Comparison of ENCODE assay signal across 12 mouse cellular contexts in the genomic region with DNA sequence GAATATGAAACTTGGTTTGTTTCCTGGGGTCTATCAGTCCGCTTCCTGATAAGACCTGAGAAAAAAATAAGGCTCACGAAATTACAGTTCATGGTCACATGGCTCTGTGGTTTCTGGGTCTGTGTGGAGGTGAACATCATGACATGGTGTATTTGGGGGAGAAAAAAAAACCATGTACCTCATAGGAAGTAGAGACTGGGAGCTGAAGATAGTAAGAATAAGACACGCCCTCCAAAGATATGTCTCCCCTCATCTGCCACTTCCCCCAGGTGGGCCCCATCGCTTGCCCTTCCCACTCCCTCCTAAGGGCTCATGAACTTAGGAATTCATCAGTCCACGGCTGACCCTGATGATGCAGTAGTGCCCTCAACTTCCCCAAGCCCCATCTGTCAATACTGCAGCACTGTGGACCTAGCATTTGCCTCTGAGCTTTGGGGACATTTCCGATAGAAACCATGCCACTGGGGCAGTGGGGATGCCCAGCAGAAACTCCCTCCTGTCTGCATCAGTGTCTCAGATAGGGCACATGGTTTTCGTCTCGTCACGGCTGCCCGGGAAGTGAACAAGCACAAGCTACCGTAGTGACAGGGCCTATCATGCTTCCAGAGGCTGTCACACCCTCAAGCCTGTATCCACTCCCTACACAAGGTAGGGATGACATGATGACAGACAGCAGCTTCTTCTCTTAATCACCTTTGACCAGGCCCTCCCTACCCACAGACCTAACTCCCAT. TPM values are rescaled to one million over a fixed set of nuclear protein-coding genes. Genes with fewer than 3 reads are reported as not detected.
DNase-seq lines count a peak whose midpoint lies in the region; ATAC-seq lines count a peak whose summit lies in the region.
"Had no signal": no experiment of that assay in that cellular context is flagged by ENCODE, and none has a peak within 500 bp of the region (broad histone marks: within the 10 kb centered on the region; RNA-seq: fewer than 3 reads in every experiment).

No protein-coding gene starts in this region.

- ATAC-seq in heart, embryonic 15.5 days (replicated peaks; ENCODE audit: insufficient number of reproducible peaks, insufficient read depth, low FRiP score, low read depth): no peak
- peak; percentile 70 to 76 for ATAC-seq in hematopoietic stem cell, adult 5-6 weeks (replicated peaks in 1 of 2; ENCODE audit: insufficient read depth in 1 of 2, low FRiP score in 2 of 2, low TSS enrichment in 1 of 2, low read depth in 1 of 2, poor library complexity in 2 of 2, severe bottlenecking in 2 of 2)

- no peaks in the 10 kb centered on the region for H3K9me3 ChIP-seq in heart, embryonic 15.5 days (replicated peaks)
- H3K9me3 ChIP-seq in embryonic facial prominence, embryonic 10.5 days: no peaks in the 10 kb centered on the region
- H3K9me3 ChIP-seq: embryonic facial prominence, embryonic 13.5 days; hindbrain, embryonic 15.5 days had no signal

- no peak for DNase-seq in heart, adult 8-10 months (ENCODE audit: low spot score)
- peak; percentile 65 to 71 for DNase-seq in spleen, postnatal 10 days (ENCODE audit: low spot score in 2 of 2)
- DNase-seq in spleen, adult 18-20 months: no peak
- peak; percentile 75 to 81 for DNase-seq in spleen, postnatal 4 days (ENCODE audit: low spot score in 2 of 2)
- no peak for DNase-seq in urinary bladder, postnatal 36 days (ENCODE audit: low spot score in 2 of 2)
- no peak for DNase-seq in embryonic facial prominence, embryonic 10.5 days (ENCODE audit: low spot score)
- DNase-seq: cerebellum, adult 8-10 months; lung, postnatal 14 days had no signal

- H3K4me3 ChIP-seq in heart, embryonic 15.5 days: no peak overlapping the region
- no peak overlapping the region for H3K4me3 ChIP-seq in embryonic facial prominence, embryonic 10.5 days
- H3K4me3 ChIP-seq: embryonic facial prominence, embryonic 13.5 days; hindbrain, embryonic 15.5 days had no signal

- no peaks in the 10 kb centered on the region for H3K27me3 ChIP-seq in heart, embryonic 15.5 days
- no peaks in the 10 kb centered on the region for H3K27me3 ChIP-seq in embryonic facial prominence, embryonic 10.5 days (replicated peaks; ENCODE audit: low read depth, poor library complexity, severe bottlenecking)
- H3K27me3 ChIP-seq: embryonic facial prominence, embryonic 13.5 days; hindbrain, embryonic 15.5 days had no signal

- H3K4me1 ChIP-seq in heart, embryonic 15.5 days (replicated peaks): peaks cover 74% of the 10 kb centered on the region
- peaks cover 22% of the 10 kb centered on the region for H3K4me1 ChIP-seq in embryonic facial prominence, embryonic 10.5 days

- no peak overlapping the region for H3K4me2 ChIP-seq in heart, embryonic 15.5 days
- H3K4me2 ChIP-seq: embryonic facial prominence, embryonic 13.5 days; hindbrain, embryonic 15.5 days had no signal

- peak overlapping the region; percentile 96 for H3K27ac ChIP-seq in heart, embryonic 15.5 days
- no peak overlapping the region for H3K27ac ChIP-seq in embryonic facial prominence, embryonic 10.5 days (replicated peaks)
- H3K27ac ChIP-seq: embryonic facial prominence, embryonic 13.5 days had no signal

- WGBS in heart, embryonic 15.5 days: 41% methylated on average over 11 of the region's 11 CpGs
- WGBS in embryonic facial prominence, embryonic 10.5 days: 88% methylated on average over 11 of the region's 11 CpGs

- H3K9ac ChIP-seq in heart, embryonic 15.5 days: no peak overlapping the region
- H3K9ac ChIP-seq: embryonic facial prominence, embryonic 13.5 days; hindbrain, embryonic 15.5 days had no signal

- no peaks in the 10 kb centered on the region for H3K36me3 ChIP-seq in heart, embryonic 15.5 days
- H3K36me3 ChIP-seq in embryonic facial prominence, embryonic 10.5 days (replicated peaks): no peaks in the 10 kb centered on the region
- H3K36me3 ChIP-seq: hindbrain, embryonic 15.5 days had no signal

RNA-seq across cellular contexts. Expression of gene Gmpr, which starts 20.2 kb away (rescaled TPM):
- polyA plus RNA-seq in heart, embryonic 15.5 days (2015; fragmentation: Nextera tagmentation; extraction: Ambion mirVana): 180 and 185 TPM in 2 replicates
- total RNA-seq in heart, adult 8-10 months (2022): 100 to 1,000 TPM; 152 to 199 (median 170) TPM
- 11.7 and 19.6 TPM in 2 replicates for total RNA-seq in hematopoietic stem cell, adult 5-6 weeks (2017)
- polyA plus RNA-seq in embryonic facial prominence, embryonic 10.5 days (2016; fragmentation: Nextera tagmentation; extraction: Ambion mirVana): 22.5 and 25.6 TPM in 2 replicates

Comparison
In these comparisons a context has a peak if more than half of its experiments do, and no peak if none do; other contexts are left out.
1. DNase-seq: peak in spleen, postnatal 10 days (2 of 2) and spleen, postnatal 4 days (2 of 2); none in heart, adult 8-10 months (single experiment), spleen, adult 18-20 months (0 of 2), urinary bladder, postnatal 36 days (0 of 2) and embryonic facial prominence, embryonic 10.5 days (single experiment).